Mouse (Mus musculus) bone marrow, adult 2 months (tissue): ENCODE data around the gene Nob1. TPM values are rescaled to one million over a fixed set of nuclear protein-coding genes. Genes with fewer than 3 reads are reported as not detected.

Experiments
- H3K27ac ChIP-seq: fragments of 200-500 bp; 2 replicates; pipeline ENCODE4 v1.5.1; 2012; ENCODE audit warnings: low read depth, mild to moderate bottlenecking, control low read depth, inconsistent platforms, low read length; ENCODE audit not compliant: control insufficient read depth, poor library complexity, insufficient read depth
- H3K4me1 ChIP-seq: fragments of 200-500 bp; 2 replicates; pipeline ENCODE4 v1.6.1; 2011; ENCODE audit warnings: low read length; ENCODE audit not compliant: control insufficient read depth, insufficient read depth
- H3K4me3 ChIP-seq: fragments of 200-500 bp; replicated peaks from 2 replicates; pipeline ENCODE3; 2011; ENCODE audit warnings: mild to moderate bottlenecking, low read depth, low read length, control low read depth; ENCODE audit not compliant: control insufficient read depth
- CTCF ChIP-seq: fragments of 200-500 bp; IDR thresholded peaks from 2 replicates; pipeline ENCODE4 v1.5.1; 2011; ENCODE audit warnings: low read length, control low read depth; ENCODE audit not compliant: control insufficient read depth, insufficient read depth
- POLR2A ChIP-seq: fragments of 200-500 bp; IDR thresholded peaks from 2 replicates; pipeline ENCODE4 v1.6.1; 2011; ENCODE audit warnings: low read depth, mild to moderate bottlenecking, control low read depth, low read length, borderline replicate concordance; ENCODE audit not compliant: control insufficient read depth
- WGBS: fragments of 180-500 bp; shearing (Covaris S2); methylation state at CpG from one replicate; pipeline ENCODE4 v1.1.7; 2018; 5-methylcytosine and 5-hydroxymethylcytosine counted together
- polyA plus RNA-seq: library from polyadenylated mRNA; stranded (reverse); fragments of >200 nt; gene quantifications from 2 replicates; pipeline ENCODE4 v1.2.4, GENCODE M21; 2011; ENCODE audit warnings: low replicate concordance; ENCODE audit not compliant: missing spikeins, insufficient read depth, insufficient read length

The Nob1 gene
- polyA plus RNA-seq, 1 experiment, result 28.4 TPM

GRCm38 (mm10) chr8:107386171-107386570 lies 38.7 kb downstream of the Nob1 start:
- H3K27ac ChIP-seq, result no peak overlapping the region
- no peaks in the 10 kb centered on the region for H3K4me1 ChIP-seq
- WGBS, result 15% methylated on average over 5 of the region's 5 CpGs
- TF ChIP-seq POLR2A (no peak), CTCF (no peak)
- no peak overlapping the region for H3K4me3 ChIP-seq

DNA sequence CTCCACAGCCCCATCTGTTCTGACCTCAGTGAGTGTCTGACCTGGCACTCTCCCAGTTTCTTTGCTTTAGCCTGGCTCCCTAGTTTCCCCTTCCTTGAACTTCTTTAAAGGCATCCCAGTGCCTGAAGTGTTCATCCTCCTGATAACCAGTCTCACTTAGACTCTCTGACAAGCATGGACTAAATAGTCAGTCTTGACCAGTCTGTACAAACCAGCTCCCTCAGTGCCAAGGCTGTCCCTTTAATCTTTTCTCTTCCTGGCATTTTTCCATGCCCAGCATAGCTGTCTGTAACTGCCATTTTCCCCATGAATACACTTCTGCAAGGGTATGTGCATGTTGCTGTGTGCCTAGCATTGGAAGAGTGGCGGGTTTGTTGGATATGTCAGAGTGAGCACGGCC lies 39.8 kb downstream of the Nob1 start:
- H3K4me1 ChIP-seq, result no peaks in the 10 kb centered on the region
- TF ChIP-seq POLR2A, result no peak
- no peak for TF ChIP-seq CTCF
- no peak overlapping the region for H3K4me3 ChIP-seq
- H3K27ac ChIP-seq, result no peak overlapping the region
- WGBS, result 85% methylated on average over 2 of the region's 2 CpGs

- 72% methylated on average over 5 of the region's 5 CpGs for WGBS
- Histone ChIP-seq H3K27ac (no peak overlapping the region), H3K4me3 (no peak overlapping the region), H3K4me1 (no peaks in the 10 kb centered on the region)
- TF ChIP-seq CTCF (no peak), POLR2A (no peak)
Measured at GRCm38 (mm10) chr8:107384651-107385050, 40.2 kb downstream of the Nob1 start.

GRCm38 (mm10) chr8:107382898-107383297 lies 42.0 kb downstream of the Nob1 start:
- Histone ChIP-seq H3K4me3 (no peak overlapping the region), H3K4me1 (no peaks in the 10 kb centered on the region), H3K27ac (no peak overlapping the region)
- no peak for TF ChIP-seq POLR2A
- 62% methylated on average over 4 of the region's 4 CpGs for WGBS

- TF ChIP-seq POLR2A (no peak), CTCF (no peak)
- Histone ChIP-seq H3K4me1 (no peaks in the 10 kb centered on the region), H3K27ac (no peak overlapping the region), H3K4me3 (no peak overlapping the region)
- 92% methylated on average over 4 of the region's 4 CpGs for WGBS
Measured at GRCm38 (mm10) chr8:107381666-107382065, 43.2 kb downstream of the Nob1 start.

DNA sequence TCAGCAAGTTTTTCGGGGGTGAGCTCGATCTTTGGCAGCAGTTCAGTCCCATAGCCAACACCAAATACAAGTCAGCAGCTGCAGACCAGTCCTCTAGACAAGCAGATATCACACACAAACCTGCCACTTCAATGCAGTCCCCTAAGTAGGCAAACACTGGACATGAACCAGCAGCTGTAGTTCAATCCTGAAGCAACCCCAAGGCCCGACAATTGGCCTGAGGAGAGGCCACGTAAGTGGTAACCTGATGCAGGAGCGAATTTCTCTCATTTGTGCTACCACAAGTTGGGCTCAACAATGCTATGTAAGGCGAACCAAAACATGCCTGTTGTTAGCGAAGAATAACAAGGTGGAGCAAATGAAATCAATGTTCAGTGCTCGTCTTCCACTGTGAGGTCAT lies 44.1 kb downstream of the Nob1 start:
- Histone ChIP-seq H3K4me3 (no peak overlapping the region), H3K27ac (no peak overlapping the region; the same call in 1 of the 2 replicates), H3K4me1 (no peaks in the 10 kb centered on the region)
- TF ChIP-seq POLR2A (no peak), CTCF (no peak)
- 86% methylated on average over 8 of the region's 8 CpGs for WGBS

DNA sequence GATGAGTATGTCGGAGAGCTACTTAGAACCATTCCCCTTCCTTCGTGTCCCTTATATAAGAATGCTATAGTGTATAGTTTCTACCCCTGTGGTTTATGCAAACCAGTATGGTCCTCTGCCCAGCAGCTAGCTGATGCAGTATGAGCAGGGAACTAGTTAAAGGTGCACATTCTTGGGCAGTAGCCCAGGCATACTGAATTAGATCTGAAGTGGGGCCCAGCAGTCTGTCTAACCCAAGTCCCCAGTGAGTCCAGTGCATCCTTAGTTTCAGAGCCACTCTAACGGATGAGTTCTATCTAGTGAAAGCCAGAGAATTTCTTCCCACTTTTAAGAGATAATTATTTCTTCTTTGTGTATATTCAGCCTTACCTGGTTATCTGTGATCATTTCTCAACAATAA lies 47.5 kb downstream of the Nob1 start:
- TF ChIP-seq CTCF (no peak), POLR2A (no peak)
- no peaks in the 10 kb centered on the region for H3K4me1 ChIP-seq
- H3K4me3 ChIP-seq, result no peak overlapping the region
- H3K27ac ChIP-seq, result no peak overlapping the region
- 89% methylated on average over 3 of the region's 3 CpGs for WGBS

DNA sequence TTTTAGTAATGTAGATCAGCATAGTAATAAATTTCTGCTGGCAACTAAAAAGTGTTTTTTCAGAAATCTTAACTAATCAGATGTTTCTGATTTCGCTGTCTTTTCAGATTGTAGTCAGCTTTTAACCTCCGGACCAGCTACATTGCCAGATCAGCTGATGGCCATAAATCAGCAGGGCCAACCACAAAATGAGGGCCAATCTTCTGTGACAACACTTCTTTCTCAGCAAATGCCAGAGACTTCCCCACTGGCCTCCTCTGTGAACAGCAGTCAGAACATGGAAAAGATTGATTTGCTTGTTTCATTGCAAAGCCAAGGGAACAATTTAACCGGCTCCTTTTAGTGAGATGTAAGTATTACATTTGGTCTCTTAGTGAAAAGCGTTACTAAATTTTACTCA lies 54.5 kb downstream of the Nob1 start:
- TF ChIP-seq POLR2A (no peak), CTCF (no peak)
- H3K4me1 ChIP-seq, result no peaks in the 10 kb centered on the region
- H3K27ac ChIP-seq, result no peak overlapping the region
- WGBS, result 66% methylated on average over 4 of the region's 4 CpGs
- H3K4me3 ChIP-seq, result no peak overlapping the region

Other genes with a start within 250 kb of the Nob1 start
- gene Nfat5, start 131.6 kb downstream of the Nob1 start, polyA plus RNA-seq, result 6.7 and 18.8 TPM in 2 replicates
- gene Nqo1, start 21.8 kb downstream of the Nob1 start, polyA plus RNA-seq, result 8.1 and 14.0 TPM in 2 replicates
- gene Wwp2, start 11.3 kb upstream of the Nob1 start, polyA plus RNA-seq, result 61.9 and 103 TPM in 2 replicates
- gene Psmd7, start 163.4 kb upstream of the Nob1 start, polyA plus RNA-seq, result 52.1 and 67.1 TPM in 2 replicates